Comparison of ENCODE assay signal across 16 mouse cellular contexts in the genomic region with DNA sequence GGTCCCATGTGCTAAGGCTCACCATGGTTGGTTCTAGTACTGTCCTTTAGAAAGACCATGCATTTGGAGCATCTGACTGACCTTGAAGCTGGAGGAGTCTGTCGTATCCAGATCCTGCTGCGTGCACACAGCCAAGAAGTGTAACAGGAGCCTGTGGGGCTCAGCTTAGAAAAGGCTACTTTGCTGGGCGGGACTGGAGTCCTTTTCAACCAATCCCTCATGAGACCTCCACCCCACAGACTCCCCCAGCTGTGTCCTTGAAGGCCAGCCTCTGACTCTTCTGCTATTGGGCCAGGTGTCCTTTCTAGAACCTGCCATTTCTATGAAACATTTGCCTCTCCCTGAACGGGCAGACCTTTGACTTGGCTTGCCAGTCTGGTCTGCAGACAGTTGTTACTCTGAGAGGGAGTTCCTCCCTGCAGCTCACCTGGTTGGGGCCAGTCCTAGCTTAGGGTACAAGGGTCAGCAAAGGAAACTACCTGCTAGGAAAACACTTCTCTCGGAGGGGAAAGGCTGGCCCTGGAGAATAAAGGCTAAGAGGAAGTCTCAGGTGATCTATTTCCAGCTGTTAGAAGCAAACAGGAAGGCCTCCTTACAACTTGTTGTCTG. TPM values are rescaled to one million over a fixed set of nuclear protein-coding genes. Genes with fewer than 3 reads are reported as not detected.
A peak's percentile ranks its signal among the peaks of the same experiment; 100 is the strongest.
DNase-seq lines count a peak whose midpoint lies in the region; ATAC-seq and TF ChIP-seq lines count a peak whose summit lies in the region.
"Had no signal": no experiment of that assay in that cellular context is flagged by ENCODE, and none has a peak within 500 bp of the region (broad histone marks: within the 10 kb centered on the region; RNA-seq: fewer than 3 reads in every experiment).

TSS of gene Ckmt2 (minus strand) at position 145 of the 609 bp plus-strand sequence.

- no peaks in the 10 kb centered on the region for H3K9me3 ChIP-seq in heart, embryonic 15.5 days (replicated peaks)
- H3K9me3 ChIP-seq in kidney, postnatal 0 days (replicated peaks; ENCODE audit: low read length), result no peaks in the 10 kb centered on the region
- H3K9me3 ChIP-seq: forebrain, embryonic 15.5 days had no signal

- TF ChIP-seq CTCF in kidney, postnatal 0 days (IDR thresholded peaks at IDR 0.05; ENCODE audit: low read depth), result no peak

- peak within 1 kb of the TSS; percentile 37 for H3K4me2 ChIP-seq in heart, embryonic 15.5 days
- H3K4me2 ChIP-seq in kidney, postnatal 0 days (ENCODE audit: low read length), result no peak within 1 kb of the TSS
- H3K4me2 ChIP-seq: forebrain, embryonic 15.5 days had no signal

- peak; percentile 50; the same call in 1 of the 2 replicates for ATAC-seq in heart, embryonic 15.5 days (replicated peaks; ENCODE audit: insufficient number of reproducible peaks, insufficient read depth, low FRiP score, low read depth)
- peak; percentile 78 for ATAC-seq in kidney, postnatal 0 days (replicated peaks; ENCODE audit: low FRiP score, low read depth)
- ATAC-seq in monocyte, adult 5-6 weeks (replicated peaks; ENCODE audit: insufficient number of reproducible peaks, low FRiP score, low TSS enrichment, poor library complexity, severe bottlenecking), result no peak
- ATAC-seq: forebrain, embryonic 15.5 days; hindbrain, embryonic 16.5 days had no signal

- H3K36me3 ChIP-seq in heart, embryonic 15.5 days, result no peaks in the 10 kb centered on the region
- no peaks in the 10 kb centered on the region for H3K36me3 ChIP-seq in kidney, postnatal 0 days (ENCODE audit: insufficient read depth, low read length)
- H3K36me3 ChIP-seq: forebrain, embryonic 15.5 days had no signal

- peaks cover 32% of the 10 kb centered on the region for H3K4me1 ChIP-seq in heart, embryonic 15.5 days (replicated peaks)
- no peaks in the 10 kb centered on the region for H3K4me1 ChIP-seq in kidney, postnatal 0 days (replicated peaks; ENCODE audit: insufficient read depth, low read length)
- H3K4me1 ChIP-seq: forebrain, embryonic 15.5 days had no signal

- H3K27me3 ChIP-seq in heart, embryonic 15.5 days, result no peaks in the 10 kb centered on the region
- H3K27me3 ChIP-seq in kidney, postnatal 0 days (ENCODE audit: insufficient read depth, low read length), result no peaks in the 10 kb centered on the region
- H3K27me3 ChIP-seq: CH12.LX; forebrain, embryonic 15.5 days had no signal

- intact Hi-C loops in left cerebral cortex, postnatal 14 days (cut with DNase I), result no loop called here

- 50% methylated on average over 5 of the region's 5 CpGs for WGBS in heart, embryonic 15.5 days
- WGBS in kidney, postnatal 0 days, result 60% methylated on average over 5 of the region's 5 CpGs

- no peak within 1 kb of the TSS; the same call in 1 of the 2 replicates for H3K4me3 ChIP-seq in heart, embryonic 15.5 days
- no peak within 1 kb of the TSS for H3K4me3 ChIP-seq in kidney, postnatal 0 days (replicated peaks; ENCODE audit: low read depth, low read length)
- H3K4me3 ChIP-seq: forebrain, embryonic 15.5 days had no signal

- H3K27ac ChIP-seq in heart, embryonic 15.5 days, result peak within 1 kb of the TSS; percentile 89
- no peak within 1 kb of the TSS for H3K27ac ChIP-seq in kidney, postnatal 0 days
- H3K27ac ChIP-seq: forebrain, embryonic 15.5 days had no signal

- peak; percentile 86 for DNase-seq in gastrocnemius, adult 18-20 months (ENCODE audit: low spot score)
- peak; percentile 75 for DNase-seq in gastrocnemius, postnatal 25 days
- no peak for DNase-seq in kidney, postnatal 0 days (ENCODE audit: low spot score)
- DNase-seq in spleen, postnatal 36 days (ENCODE audit: low spot score in 2 of 2), result no peak
- no peak for DNase-seq in left cerebral cortex, postnatal 14 days (ENCODE audit: low spot score in 2 of 2)
- DNase-seq in thymus, postnatal 0 days (ENCODE audit: low spot score), result no peak
- DNase-seq: adrenal gland, postnatal 36 days; cerebellum, adult 11 months; layer of hippocampus, postnatal 36 days; liver; lung, postnatal 36 days had no signal

- H3K9ac ChIP-seq in heart, embryonic 15.5 days, result no peak within 1 kb of the TSS
- no peak within 1 kb of the TSS for H3K9ac ChIP-seq in kidney, postnatal 0 days (ENCODE audit: low read depth, low read length)
- H3K9ac ChIP-seq: forebrain, embryonic 15.5 days had no signal

RNA-seq across cellular contexts. Expression of gene Ckmt2, which starts in this region (rescaled TPM):
- 1,000 to 10,000 TPM; 1,267 to 1,509 TPM for total RNA-seq in gastrocnemius, adult 18-20 months (2021)
- total RNA-seq in gastrocnemius, postnatal 25 days (2021), result 1,000 to 10,000 TPM; 1,499 to 1,709 TPM
- 43.4 and 52.3 TPM in 2 replicates for polyA plus RNA-seq in heart, embryonic 15.5 days (2015; fragmentation: Nextera tagmentation; extraction: Ambion mirVana)
- polyA plus RNA-seq in kidney, postnatal 0 days (2015; fragmentation: Nextera tagmentation; extraction: Ambion mirVana), result 0.14 TPM in 1 of 2 replicates, not detected in the other
- total RNA-seq in left cerebral cortex, postnatal 14 days (2021), result not detected
- not detected in 2 replicates for polyA plus RNA-seq in thymus, postnatal 0 days (2015; fragmentation: Nextera tagmentation; extraction: Ambion mirVana)
- not detected in 3 replicates for total RNA-seq in monocyte, adult 5-6 weeks (2017)
- total RNA-seq: adrenal gland, postnatal 36 days; CH12.LX had no signal
- polyA plus RNA-seq: forebrain, embryonic 15.5 days had no signal

Comparison
In these comparisons a context has a peak if more than half of its experiments do, and no peak if none do; other contexts are left out.
1. RNA of gene Ckmt2 (total RNA-seq): 1,499 to 1,709 TPM in gastrocnemius, postnatal 25 days and 1,267 to 1,509 TPM in gastrocnemius, adult 18-20 months; not detected in left cerebral cortex, postnatal 14 days and not detected in monocyte, adult 5-6 weeks; every median in the first group is over 1,000 times any median in the second.
2. RNA of gene Ckmt2 (polyA plus RNA-seq): 43.4 to 52.3 TPM in heart, embryonic 15.5 days; 0.14 TPM in kidney, postnatal 0 days and not detected in thymus, postnatal 0 days; every median in the first group is over 10 times any median in the second.
3. Peak in ATAC-seq in kidney, postnatal 0 days; RNA of the gene not detected or under 1 TPM.
4. DNase-seq: peak in gastrocnemius, adult 18-20 months (single experiment) and gastrocnemius, postnatal 25 days (single experiment); none in kidney, postnatal 0 days (single experiment), spleen, postnatal 36 days (0 of 2), left cerebral cortex, postnatal 14 days (0 of 2) and thymus, postnatal 0 days (single experiment).